Mouse (Mus musculus): Measurements from ENCODE around the gene Gm45208.
"Not testable (repeated sequence)": the region's sequence is repeated elsewhere in the genome, so short reads cannot be mapped to it uniquely, and the experiment has no call there.

- TF ChIP-seq CTCF, EP300 (IDR thresholded peaks at IDR 0.05): not testable (repeated sequence)
Observed at GRCm38 (mm10) chrX:7713764-7714134, 8.3 kb upstream of the Gm45208 start.

Measured in lung, postnatal 0 days (tissue).